Mouse (Mus musculus) forebrain, embryonic 15.5 days (tissue): Measurements from ENCODE around the gene Cyp4x1. TPM values are rescaled to one million over a fixed set of nuclear protein-coding genes. Genes with fewer than 3 reads are reported as not detected.

Experiments used
- polyA plus RNA-seq: library from polyadenylated mRNA; unstranded; fragments of >200 nt; fragmentation: Nextera tagmentation; extraction: Ambion mirVana; gene quantifications from 2 replicates; pipeline ENCODE4 v1.2.1, GENCODE M21; 2015

Cyp4x1 gene
- polyA plus RNA-seq, 1 experiment from 2014 or later = 3.4 TPM

Other genes starting within 250 kb of the Cyp4x1 start
- gene Foxd2, start 225.4 kb downstream of the Cyp4x1 start, polyA plus RNA-seq = 0.24 TPM in 2 replicates
- gene Foxe3, start 208.3 kb downstream of the Cyp4x1 start, polyA plus RNA-seq = not detected in 2 replicates
- 161 and 168 TPM in 2 replicates for gene Cmpk1, start 147.0 kb downstream of the Cyp4x1 start, polyA plus RNA-seq
- gene Stil, start 134.1 kb downstream of the Cyp4x1 start, polyA plus RNA-seq = 5.7 and 6.5 TPM in 2 replicates
- 0.48 and 0.60 TPM in 2 replicates for gene Tal1, start 77.9 kb downstream of the Cyp4x1 start, polyA plus RNA-seq
- gene Pdzk1ip1, start 45.6 kb downstream of the Cyp4x1 start, polyA plus RNA-seq = 0.60 and 1.2 TPM in 2 replicates
- not detected in 2 replicates for gene Cyp4a29, start 107.8 kb upstream of the Cyp4x1 start, polyA plus RNA-seq
- not detected in 2 replicates for gene Cyp4a12a, start 164.8 kb upstream of the Cyp4x1 start, polyA plus RNA-seq